Mouse (Mus musculus) inflammation-experienced regulatory T-cells, adult 6 months (primary cell): ENCODE results near the gene Ptch1. TPM values are rescaled to one million over a fixed set of nuclear protein-coding genes. Genes with fewer than 3 reads are reported as not detected.
A peak's percentile ranks its signal among the peaks of the same experiment; 100 is the strongest.

Source experiments
- ATAC-seq: one replicate; pipeline ENCODE4 v1.8.0; 2017
- polyA plus RNA-seq, 3 experiments: library from polyadenylated mRNA; unstranded; fragments of 100-300 nt; shearing (Covaris generic); gene quantifications; one replicate each; pipeline ENCODE4 v1.2.1; 2017

Ptch1 gene
- polyA plus RNA-seq = 10 to 100 TPM in 2 of 3 experiments, 1 to 10 TPM in 1; 9.5 to 13.2 (median 12.1) TPM

DNA sequence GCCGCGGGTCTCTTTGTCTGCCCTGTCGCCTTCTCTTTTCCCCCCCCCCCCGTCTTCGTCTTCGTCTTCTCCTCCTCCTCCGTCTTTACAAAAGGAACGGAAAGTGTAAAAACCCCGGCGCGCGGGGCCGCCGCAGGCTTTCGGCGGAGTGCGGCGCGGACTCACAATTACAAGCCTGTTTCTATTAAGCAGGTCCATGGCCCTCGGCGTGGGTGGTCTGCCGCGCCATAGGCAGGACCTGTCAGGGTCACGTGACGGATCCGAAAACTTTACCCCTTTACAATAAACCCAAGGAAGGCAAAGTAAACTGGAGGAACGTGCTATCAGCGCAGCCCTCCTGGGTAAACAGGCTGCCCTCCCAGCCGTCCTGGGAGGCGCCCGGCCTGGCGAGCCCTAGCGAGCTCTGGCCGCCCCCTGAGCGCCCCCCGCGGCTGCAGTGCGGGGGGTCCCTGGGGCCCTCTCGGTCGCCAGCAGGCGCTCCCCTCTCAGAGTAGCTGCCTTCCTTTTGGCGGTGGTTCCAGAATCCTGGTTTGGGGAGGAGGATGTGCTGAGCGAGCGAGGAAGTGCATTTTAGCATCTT is at the start of gene Ptch1:
TSS of gene Ptch1 (minus strand) at position 343 of the 580 bp plus-strand sequence.
- ATAC-seq = peak; percentile 44

DNA sequence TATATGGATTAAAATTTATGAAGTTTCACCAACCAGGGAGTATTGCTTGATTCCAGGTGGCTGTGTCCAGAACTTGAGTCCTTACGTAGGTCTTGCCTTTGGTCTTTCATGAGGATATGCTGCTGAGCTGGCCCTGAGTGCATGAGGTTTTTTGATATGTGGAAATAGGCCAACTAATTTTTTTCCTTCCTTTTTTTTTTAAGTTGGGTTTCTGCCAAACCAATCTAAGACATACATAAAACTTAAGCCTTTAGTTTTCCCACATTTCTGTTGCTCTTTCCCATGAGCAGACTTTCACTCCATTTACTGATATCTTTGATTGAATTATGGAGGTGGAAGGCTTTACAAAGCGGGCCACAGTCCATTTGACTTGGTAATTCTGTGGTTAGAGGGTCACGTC is 47.9 kb upstream of the Ptch1 start:
- no peak for ATAC-seq

DNA sequence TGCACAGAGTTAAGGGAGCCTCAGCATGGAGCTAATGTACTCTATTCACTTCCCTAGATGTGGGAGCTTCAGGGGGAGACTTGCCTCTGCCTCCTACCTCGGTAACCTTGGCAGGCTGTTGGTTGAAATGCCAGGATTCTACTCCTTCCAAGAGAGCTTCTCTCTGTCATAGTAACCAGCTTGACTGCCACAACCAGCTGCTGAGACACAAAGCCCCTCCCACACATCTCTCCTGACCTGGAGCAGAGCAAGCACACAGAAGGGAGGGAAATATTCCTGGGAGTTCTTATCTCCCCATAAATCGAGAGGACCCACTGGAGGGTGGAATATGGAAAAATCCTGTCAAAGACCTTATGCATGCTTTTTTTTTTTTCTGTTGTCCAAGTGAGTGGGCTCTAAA is 39.8 kb upstream of the Ptch1 start:
- ATAC-seq = no peak

DNA sequence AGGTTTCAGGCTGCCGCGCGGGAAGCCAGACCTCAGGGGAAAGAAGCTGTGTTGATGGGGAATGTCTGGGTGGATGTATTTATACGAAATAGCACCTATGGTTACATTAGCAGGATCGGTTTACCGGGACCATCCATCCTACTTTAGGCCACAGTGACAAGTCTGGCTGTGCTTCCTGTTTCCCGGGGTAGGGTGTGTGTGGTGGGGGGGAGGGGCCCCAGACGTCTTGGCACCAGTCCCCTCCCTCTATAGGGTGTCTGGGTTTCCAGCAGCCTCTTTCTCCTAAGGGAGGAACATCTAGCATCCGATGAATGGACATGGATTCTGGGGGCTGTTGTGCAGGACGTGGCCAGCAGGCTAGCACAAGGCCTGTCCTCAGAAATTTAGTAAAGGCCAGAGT is 36.3 kb upstream of the Ptch1 start:
- no peak for ATAC-seq

DNA sequence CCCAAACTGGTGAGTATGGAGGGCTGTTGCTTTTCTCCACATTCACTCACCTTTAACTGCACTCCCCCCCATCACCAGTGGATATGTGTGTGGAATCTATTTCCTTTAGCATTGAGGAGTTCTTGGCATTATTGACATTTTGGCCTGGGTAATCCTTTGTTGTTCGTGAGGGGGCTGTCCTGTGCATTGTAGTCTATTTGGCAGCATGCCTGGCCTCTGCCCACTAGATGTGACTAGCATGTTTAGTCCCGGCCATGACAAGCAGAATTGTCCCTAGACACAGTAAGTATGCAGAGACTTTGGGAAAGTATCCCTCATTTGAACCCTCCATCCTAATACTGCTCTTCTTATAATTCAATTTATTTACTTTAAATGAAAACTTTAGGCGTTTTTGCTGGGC is 24.2 kb upstream of the Ptch1 start:
- no peak for ATAC-seq

DNA sequence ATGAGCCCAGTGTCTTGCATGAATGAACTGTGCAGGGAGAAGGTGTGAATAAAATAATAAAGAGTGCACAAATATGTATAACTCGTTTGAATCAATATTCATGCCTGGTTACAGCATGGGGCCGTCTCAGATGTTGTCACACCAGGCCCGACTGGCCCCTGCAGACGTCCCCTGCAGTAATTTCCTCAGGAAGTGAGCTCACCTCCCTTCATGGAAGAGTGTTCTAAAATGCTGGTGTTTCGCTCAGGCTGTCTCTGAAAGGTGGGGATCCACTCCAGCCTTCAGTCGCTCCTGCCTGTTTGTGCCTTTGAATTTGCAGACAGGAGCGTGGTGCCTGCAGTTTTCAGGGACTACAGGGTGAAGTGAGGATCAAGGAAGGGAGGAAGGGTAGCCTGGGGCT is 22.5 kb upstream of the Ptch1 start:
- ATAC-seq = no peak

DNA sequence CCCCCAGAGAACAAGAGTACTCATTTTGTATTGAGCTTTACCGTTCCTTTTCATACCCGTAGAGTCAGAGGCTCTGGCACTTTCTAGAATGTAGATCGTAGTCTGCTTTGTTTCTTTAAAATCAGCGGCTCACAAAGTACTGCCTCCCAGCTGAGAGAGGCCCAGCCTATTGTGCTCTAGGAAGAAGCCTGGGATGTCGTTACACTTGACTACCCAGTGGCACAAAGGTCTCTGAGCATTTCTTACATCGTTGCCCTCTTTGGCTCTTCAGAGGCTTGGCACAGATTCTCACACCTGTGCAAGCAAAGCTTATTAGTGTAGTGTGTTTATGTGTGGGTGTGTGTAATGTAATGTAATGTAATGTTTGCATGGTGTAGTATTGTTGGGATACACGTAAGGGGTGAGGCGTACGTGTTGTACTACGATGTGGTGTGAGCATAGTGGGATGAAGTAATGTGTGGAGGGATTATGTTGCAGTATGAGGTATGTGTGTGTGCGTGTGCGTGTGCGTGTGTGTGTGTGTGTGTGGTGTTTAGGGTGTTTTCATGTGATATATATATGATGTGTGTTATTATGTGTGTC is 20.2 kb upstream of the Ptch1 start:
- ATAC-seq = no peak

DNA sequence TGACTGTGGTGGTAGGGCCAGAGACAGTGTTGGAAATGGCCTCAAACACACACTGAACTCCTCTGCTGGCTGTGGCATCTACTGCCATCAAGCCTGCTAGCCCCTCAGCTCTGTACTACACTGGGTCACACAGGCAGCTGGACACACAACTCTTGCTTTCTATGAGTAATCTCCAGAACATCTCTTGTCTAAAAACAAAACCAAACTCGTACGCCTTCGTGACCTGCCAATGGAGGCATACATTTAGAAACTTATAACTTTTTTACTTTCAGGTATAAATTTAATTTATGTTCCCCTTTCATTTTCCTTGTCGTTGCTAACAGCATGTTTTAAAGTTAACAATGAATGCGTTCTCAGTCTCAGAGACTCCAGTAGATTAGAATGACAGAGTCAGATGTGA is 19.4 kb upstream of the Ptch1 start:
- no peak for ATAC-seq

DNA sequence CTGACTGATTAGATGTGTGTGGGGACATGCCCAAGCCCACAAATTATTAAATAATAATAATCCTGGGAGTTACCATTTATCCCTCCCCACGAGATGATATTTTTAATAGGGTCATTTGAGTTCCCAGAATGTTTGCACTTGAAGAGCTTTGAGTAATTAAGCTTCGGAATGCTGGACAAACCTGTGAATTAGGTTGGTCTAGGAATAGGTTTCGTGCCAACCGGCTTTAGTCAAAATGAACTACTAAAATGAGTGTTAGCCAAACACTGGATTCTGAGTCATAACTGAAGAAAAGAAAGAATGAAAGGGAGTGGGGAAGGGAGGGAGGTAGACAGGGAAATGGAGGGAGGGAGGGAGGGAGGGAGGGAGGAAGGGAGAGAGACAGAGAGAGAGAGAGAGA is 1.2 kb upstream of the Ptch1 start:
- no peak for ATAC-seq

DNA sequence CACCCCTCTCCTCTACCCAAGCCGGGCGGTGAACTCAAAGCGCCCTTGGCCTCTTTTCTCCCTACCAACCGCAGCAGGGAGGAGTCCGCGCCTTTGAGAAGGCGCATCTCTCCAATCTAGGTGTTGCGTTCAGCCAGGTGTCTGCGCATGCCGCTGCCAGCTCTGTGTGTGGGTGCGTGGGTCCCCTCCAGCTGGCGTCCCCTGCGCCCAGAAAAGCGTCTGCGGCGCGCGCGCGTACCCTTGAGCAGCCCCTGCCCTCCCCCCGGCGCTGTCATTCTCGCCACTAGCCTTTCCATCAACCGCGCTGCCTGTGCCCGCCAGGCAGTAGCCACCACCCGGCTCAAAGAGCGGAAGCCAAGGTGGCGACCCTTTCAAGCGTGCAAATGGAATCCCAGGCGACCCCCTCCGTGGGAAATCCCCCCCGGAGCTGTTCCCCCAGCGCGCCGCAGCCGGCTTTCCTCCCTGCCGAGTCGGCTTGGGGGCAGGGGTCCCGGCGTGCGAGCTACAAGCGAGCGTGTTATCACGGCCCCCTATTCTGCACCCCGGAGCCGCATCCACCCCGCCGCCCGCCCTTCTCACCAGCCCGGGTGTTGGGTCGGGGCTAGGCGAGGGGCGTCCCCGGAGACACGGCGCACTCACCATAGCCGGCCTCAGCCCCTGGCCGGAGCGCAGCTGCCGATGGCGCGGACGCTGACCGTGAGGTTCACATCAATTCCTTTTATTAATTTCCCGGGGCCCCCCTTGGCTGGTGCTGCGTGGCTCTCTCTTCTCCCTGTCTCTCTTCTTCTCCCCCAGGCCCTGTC is 744 bp downstream of the Ptch1 start:
- ATAC-seq = peak; percentile 1

DNA sequence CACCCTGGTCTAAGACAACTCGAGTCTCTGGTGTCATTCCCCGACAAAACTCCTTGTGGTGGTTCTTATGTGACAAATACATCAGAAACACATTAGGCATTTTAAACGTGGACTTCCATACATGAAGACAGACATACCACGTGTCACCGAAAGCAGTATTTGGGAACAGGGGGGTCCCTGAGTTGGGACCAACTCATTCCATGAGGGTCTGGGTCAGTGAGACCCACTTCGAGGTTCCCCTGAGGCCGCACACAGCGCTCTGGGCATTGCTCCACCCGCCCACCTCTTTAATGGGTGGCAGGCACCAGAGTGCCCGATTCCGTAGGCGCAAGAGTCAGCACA is 1.3 kb downstream of the Ptch1 start:
- ATAC-seq = no peak

DNA sequence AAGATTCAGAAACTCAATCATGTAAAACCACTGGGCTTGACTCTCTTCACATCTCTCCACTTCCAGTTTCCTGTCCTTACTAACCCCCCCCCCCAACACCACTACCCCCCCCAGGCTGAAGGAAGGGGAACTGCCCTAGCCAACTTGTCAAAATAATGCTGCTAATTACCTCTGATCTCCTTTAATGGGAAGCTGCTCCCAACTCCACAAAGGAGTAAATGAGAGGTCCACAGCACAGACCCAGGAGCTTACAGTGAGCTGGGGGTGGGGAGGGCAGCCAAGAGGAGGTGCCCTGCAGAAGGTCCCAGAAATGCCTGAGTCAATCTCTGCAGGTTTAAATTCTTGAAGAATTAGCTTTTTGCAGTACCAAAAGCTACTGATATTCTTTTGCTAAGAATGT is 2.9 kb downstream of the Ptch1 start:
- no peak for ATAC-seq

DNA sequence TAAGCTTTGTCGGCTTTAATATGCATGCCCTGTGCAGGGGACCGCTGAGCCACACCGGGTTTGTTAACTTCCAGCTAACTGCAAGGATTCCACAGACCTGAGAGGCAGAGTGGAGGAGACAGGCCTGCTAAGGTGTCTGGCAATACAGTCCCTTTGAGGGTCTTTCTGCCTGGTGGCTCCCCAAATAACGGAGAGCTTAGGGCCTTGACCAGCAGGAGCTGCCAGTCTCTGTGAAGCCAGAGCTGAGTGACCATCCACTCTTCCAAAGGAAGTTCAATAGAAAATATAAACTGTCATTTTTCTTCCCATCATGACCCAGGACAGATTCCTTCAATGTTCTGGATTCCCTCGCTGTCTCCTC is 4.0 kb downstream of the Ptch1 start:
- ATAC-seq = no peak

DNA sequence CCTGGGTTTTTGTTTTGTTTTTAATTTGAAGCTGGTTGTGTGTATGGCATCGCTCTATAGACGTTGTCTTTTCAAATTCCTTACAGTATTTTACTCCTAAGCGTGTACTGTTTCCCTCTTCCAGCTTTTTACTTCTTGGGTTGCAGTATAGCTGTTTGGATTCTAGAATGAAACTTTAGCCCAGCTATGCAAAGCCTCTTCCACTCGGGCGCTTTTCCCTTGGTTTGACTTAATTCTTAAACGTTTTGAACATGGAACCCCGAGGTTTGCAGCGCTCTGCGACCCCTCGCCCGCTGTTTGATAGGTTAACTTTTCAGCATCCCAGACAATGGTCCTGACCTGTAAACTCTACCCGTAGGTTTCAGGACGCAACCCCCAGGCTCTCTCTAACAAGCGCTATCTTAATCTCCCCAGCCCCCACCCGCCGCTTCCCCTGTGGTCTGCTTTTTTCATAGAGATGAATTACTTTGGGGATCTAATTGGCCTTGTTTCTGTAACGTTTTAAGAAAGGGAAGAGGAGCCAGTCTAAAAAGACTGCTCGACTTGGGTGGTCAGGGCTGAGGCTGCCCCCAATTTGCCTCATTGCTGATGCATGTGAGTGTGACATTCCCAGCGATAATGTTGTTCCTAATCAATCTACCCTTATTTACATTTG is 4.5 kb downstream of the Ptch1 start:
- ATAC-seq = no peak

DNA sequence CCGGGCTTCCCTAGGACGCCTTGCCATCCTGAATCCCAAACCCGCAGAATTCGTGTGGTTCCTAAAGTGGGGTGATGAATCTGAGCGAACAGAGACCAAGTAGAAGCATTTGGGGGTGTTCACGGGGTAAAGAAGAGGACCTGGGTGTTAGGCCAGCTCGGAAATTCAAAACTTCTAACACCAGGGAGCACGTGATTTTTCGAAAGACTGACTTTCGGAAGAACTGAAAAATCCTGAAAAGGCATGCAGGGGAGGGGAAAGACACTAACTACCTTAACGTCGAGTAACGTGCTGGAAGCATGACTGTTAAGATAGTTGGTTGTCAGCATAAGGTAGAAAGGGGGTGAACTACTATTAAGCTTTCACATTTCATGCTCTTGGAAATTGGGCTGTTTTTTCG is 5.1 kb downstream of the Ptch1 start:
- ATAC-seq = no peak

DNA sequence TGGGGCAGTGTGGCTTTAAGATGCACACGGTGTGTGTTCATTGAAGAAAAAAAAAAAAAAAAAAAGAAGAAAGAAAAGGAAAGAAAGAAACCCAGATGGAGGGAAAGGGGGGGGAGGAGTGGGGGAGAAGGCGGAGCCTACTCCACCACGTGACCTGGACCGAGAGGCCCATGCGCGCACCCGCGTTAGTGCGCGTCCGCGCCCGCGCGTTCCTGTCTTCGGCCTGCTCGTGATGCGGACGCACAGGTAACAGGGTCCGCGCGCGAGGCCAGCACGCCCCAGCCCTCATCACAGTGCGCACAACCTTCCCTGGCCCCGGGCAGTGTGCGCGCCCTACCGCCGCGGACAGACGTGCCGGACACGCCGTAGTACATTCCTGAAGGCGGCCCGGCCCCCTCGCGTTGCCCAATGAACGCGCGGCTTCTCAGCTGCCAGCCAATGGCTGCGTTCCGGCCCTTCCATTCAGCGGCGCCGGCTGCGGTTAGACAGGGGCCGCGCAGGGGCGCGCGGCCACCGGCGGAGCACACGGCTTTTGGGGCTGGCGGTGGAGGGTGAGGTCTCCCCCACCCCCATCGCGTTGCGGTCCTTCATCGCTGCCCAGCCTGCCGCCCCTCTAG is 5.6 kb downstream of the Ptch1 start:
- ATAC-seq = peak; percentile 52

DNA sequence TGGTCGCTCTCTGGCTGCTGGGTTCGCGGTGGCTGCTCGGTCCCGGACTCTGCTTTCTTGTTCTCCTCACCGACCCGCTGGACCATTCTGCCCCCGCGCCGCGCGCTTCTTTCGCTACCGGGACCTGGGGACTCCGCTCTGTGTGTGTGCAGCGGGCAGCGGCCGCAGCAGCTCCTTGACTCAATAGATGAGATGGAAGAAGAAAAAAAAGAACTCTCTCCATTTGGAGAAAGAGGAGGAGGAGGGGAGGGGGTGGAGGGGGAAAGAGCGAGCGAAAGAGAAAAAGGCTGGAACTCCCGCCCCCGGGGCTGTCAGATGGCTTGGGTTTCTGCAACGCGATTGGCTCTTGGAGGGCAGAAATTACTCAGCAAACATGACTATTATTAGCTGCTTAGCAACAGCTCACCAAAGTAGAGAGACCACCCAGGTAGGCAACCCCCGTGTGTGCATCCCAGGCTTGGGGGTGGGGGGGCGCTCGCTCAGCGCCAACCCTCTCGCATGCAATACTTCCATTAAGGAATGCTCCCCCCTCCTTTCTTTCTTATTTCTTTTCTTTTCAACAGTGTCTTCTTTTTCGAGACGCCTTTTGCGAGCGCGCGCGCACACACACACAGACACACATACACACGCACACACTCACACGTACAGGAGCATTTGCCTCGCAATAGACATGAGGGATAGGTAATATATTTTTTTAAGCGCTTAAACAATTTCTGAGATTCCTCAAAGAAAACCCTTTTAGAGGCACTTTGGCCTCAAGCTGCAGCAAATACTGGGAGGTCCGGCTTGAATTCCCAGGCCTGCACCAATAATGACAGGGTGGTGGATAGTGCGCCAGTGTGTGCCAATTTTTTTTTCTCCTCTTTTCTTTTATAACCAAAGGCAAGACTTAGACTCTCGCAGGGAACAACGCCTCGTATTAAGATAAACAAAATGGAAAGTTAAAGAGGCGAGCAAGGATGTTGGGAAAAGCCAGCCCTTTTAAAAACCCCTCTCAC is 7.1 kb downstream of the Ptch1 start:
- ATAC-seq = peak; percentile 53

DNA sequence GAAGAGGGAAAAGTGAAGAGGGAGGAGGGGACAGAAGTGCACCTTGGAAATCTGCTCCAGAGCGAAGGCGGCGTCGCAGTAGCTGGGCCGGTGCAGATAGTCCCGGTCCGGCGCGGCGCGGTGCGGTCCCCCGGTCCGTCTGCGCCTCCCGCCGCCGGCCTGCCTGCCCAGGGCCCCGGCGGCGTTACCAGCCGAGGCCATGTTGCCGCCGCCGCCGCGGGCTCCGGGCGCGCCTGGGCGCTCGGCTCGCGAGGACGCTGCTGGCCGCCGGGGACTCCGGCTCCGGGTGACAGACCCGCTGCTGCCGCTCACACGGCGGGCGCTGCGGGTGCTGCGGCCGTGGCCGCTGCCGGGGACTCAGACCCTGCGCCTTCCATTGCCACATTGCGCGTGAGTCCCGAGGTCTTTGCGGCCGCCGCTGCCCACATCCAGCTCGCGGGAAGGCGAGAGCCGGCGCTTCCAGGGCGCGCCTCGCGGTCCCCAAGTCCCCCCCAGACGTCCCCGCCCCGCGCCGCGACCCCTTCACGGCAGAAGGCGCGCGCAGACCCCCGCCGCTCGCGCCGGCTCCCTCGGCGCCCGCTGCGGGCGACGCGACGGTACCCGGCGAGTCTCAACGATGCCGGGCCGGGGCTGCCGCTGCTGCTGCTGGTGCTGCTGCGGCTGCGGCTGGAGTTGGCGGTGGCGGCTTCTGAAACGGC is 7.9 kb downstream of the Ptch1 start:
- ATAC-seq = no peak

DNA sequence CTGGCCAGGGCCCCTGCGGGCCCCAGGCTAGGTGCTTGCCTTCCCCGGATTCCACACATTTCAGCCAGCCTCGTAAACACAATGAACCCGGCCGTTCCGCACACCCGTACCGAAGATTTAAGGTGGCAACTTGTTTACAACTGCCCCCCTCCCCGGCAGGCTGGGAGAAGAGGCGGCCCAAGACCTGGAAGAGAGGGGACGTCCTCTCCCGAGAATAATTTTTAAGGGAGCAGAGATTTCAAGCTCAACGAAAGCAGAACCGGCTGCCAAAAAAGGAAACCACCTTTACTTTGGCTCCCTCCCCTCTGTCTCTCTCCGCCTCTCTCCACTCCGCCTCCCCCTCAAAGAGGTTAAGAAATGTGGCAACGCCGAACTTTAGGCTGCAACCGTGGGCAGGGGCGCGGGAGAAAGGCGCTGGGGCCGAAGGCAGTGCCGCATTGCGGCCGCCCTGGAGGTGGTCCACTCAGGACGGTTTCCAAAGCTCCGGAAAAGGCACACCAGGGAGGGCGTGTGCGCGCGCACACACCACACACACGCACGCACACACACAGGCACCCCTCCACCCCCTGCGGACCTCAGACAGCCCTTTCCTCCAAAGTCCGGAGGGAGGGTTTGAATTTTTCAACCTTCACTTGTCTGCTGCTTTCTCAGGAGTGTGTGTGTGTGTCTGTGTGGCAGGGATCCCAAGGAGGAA is 8.6 kb downstream of the Ptch1 start:
- ATAC-seq = peak; percentile 29

DNA sequence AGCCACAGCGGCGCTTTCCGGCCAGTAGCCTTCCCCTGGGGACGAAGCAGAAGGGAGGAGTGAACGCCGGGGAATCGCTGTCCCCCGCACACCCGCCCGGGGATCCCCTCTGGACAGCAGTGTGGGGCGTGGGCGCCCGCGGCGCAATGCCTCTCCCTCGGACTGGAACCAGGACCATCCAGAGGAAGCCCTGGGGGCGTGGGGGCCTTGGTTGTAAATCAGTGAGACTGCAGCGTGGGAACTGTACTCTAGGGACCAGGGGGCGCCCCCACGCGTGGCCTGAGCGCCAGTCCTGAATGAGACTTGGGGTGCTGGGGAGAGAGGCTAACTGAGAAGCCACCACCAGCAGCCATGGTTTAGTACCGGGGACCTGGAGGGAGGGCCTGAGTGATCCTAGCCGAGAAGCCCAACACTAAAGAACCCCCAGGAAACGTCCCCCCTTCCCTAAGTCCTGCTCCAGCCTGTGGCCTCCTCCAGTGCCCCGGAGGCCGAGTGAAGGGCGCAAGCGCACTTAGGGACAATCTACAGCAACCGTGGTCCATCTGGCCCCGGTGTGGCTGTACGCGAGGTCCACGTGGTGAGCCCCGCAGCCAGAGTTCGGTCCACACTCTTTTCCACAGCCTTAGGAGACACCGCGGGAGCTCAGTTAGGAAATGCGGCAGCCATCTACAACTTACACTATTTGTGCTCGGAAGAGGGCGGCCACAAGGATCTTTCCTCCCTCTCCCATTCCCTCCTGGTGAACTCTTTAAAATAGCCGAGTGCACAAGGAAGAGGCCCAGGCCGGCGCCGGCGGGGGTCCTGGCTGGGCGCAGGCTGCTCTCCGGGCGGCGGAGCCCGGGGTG is 9.4 kb downstream of the Ptch1 start:
- no peak for ATAC-seq
